Mouse (Mus musculus) retina, postnatal 1 day (tissue): Measurements from ENCODE around the gene Arpc4.

ENCODE experiments used
- DNase-seq: peaks from one replicate; pipeline ENCODE4 v3.0.0-alpha.2; 2012

Gene Arpc4

DNA sequence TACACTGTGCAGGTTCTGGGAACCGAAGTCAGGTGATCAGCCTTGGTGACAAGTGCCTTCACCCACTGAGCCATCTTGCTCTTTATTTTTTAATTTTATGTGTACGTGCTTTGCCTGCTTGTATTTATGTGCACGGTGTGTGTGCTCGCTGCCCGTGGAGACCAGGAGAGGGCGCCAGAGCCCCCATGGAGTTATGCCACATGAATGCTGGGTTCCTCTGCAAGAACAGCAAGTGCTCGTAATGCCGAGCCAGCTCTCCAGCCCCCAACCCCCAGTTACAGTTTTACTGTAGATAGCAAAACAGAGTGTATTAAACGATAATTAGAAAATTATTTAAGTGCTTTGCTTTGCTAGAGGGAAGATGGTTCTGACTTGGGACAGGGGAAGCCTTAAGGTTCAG lies 28.8 kb downstream of the Arpc4 start:
- peak; percentile 22 for DNase-seq

DNA sequence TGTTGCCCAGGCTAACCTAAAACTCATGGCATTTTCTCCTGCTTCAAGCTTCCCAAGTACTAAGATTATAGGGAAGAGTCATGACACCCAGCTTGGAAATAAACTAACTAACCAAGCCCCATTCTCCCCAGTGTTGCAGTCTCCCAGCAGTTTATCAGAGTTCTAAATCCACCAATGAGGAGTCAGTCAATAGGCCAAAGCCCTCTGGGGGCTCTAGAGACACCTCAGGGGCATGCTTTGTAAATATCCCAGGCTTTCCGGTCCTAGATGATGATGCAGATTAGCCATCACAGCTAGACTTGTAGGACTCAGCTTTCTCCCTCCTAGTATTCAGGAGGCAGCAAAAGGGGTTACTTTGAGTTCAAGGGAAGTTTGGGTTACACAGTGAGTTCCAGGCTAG lies 32.1 kb downstream of the Arpc4 start:
- DNase-seq = no peak

DNA sequence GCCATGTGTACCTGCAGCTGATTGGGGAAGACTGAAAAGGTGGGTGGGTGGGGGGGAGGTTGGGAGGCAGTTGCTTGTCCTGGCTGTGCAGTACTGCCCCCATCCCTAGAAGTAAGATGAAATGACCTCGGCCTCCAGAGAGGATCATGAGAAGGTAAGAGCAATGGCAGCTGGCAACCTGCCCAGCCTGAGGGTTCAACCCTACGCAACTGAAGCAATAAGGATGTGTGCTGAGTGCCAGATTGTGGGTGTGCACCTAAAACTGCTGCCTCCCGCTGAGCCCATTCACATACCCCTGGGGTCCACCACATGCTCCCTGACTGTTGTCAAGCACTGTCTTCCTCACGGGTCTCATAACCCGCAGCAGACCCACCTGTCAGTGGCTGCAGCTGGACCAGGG lies 38.5 kb downstream of the Arpc4 start:
- DNase-seq = no peak

DNA sequence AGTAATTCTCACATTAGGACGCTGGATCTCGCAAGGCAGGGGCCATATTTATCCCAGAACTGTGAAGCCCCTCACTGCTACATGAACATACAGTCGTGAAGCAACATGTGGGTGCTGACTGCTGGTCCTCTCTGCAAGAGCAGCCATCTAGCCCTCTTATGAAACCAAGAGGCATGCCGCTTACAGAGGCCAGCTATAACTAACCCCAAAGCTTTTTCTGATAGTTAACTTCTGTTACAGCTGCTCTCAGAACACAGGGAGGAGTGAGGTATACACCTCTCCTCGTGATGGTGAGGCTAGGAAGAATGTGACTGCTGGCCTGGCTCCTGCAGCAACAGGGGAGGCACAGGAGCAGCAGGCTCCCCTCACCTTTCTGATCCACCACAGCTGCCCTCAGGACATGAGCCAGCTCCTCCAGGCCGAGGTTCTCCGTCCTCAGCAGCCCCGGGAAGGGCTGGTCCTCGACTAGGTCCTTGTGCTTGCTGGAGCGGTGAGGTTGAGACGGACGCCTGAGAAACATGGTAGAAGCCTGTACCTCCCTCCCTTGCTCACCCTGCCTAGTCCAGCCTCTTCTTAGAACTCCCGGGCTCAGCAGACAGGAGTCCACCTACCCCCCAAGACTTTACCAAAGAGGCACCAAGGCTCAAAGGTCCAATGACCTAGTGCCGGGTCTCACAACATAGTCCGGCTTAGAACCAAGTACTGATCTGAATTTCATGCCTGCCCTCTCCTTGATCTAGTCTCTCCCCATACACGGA lies 40.7 kb downstream of the Arpc4 start:
- DNase-seq = no peak

DNA sequence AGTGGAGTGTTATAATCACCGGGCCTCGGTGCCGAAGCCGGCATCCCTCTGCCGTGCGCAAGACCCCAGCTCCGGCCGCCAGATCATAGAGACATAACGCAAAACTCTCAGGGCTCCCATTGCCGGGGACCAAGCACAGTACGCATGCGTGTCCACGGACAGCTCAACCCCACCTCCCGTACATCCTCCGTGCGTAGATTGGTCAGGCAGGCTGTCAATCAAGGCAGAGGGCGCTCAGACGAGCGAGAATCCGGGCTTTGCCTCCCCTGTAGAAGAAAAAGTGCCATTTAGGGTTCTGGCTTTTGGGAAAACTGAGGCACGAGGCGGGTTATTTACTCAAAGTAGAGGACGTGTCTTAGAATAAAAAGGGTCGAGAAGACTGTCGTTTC lies 41.3 kb downstream of the Arpc4 start, which contains the start of gene Rpusd3:
TSS of gene Rpusd3 (minus strand) at position 142 of the 389 bp plus-strand sequence.
- peak; percentile 99 for DNase-seq

DNA sequence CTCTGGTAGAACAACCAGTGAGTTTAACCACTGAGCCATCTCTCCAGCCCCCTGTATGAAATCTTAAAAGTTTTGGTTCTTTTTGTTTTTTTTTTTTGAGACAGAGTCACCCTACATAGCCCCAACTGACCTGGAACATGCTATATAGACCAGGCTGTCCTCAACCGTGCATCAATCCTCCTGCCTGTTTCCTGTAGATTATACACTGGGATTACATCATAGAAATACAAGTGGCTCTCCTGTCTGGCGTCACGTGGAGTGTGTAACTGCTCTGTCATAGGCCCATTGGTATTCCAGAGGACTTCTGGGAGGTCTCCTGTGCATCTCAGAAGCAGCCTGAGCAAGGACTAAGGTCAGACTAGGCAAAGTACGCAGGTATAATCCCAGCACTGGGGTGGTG lies 45.1 kb downstream of the Arpc4 start:
- no peak for DNase-seq

DNA sequence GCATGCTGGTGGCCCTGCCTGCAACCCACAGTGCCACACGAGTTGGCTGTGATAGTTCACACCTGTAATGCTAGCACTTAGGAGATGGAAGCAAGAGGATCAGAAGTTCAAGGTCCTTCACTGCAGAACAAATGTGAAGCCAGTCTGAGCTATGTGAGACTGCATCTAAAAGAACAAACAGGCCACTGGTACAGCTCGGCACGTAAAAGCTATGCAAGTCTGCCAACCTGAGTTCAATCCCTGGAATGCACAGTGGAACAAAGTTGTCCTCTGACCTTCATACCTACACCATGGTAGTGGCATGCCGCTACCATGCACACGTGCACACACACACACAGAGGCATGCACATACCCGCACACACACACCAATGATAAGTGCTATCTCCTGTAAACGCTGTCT lies 46.3 kb downstream of the Arpc4 start:
- DNase-seq = no peak

DNA sequence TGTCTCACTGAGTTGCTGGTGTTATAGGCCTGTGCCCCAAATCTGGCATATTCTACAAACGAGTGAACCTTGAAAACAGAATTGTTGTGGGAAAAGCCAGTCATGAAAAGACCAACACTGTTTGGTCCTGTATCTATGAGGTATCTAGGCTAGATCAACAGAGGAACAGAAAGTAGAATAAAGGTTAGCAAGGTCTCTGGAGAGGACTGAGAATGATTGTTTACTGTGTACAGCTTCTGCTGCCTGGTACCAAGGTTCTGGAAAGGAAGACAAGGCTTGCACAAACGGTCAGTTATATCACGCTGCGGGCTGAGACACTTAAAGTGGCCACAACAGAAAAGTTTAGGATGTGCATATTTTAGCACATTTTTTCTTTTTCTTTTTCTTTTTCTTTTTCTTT lies 48.8 kb downstream of the Arpc4 start:
- no peak for DNase-seq

DNA sequence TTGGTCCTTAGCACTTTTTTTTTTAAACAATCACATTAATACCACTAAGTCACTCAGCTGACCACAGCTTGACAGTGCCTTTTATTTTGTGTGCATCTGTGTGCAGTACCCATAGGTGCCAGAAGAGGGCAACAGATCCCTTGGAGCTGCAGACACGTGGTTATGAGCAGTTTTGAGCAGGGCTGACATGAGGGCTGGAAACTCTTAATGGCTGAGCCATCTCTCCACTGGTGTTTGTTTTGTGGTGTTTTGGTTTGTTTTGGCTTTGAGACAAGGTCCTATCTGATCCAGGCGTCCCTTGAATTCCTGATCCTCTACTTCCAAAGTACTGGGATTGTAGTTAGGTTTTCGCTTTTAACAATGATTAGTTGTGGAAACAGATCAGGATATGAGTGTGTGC lies 49.5 kb downstream of the Arpc4 start:
- peak; percentile 74 for DNase-seq

DNA sequence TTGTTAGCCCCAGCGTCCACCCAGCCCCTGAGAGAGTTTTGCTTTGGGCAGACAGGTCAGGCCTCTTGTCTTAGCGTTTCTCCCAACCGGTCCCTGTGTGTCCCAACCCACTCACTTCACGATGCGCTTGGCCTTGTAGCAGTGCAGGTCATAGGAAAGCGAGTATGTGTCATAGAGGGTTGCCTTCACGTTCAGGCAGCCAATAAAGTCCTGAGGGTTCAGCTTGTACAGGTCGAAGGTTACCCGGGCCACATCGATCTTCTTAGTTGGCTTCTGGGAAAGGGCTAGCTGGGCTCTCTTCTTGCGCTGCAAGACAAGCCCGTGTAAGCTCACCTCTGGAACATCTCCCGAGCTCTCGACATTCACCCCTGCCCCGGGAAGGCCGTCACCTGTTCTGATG lies 50.1 kb downstream of the Arpc4 start:
- DNase-seq = no peak

DNA sequence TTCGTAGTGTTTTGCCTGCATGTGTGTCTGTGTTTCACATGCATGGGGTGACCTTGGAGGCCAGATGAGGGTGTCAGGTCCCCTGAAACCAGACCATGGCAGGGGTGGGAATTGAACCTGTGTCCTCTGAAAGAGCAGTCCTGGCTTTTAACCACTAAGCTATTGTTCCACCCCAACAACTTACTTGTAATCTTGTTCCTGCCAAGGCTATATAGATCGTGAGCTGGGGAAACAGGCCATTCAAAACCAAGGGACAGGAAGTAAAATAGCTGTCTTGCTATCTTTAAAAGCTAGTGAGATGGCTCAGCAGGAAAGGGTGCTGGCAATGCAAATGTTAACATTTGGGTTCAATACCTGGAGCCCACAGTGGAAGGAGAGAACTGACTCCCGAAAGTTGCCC lies 52.0 kb downstream of the Arpc4 start:
- no peak for DNase-seq

DNA sequence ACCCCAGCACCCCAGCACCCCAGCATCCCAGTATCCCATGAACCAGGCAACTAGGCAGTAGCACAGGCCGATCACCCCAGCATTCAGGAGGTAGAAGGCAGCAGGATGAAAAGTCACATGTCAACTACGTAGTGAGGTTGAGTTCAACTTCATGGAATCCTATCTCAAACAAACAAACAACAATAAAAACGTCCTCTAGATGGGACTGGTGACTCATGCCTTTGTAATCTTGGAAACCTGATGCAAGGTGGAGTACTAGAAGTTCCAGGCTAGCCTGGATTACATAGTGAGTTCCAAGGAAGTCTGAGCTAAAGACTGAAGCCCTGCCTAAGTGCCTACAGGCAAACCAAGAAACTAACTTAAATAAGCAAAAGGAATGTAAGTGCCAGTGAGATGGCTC lies 52.9 kb downstream of the Arpc4 start:
- DNase-seq = no peak

DNA sequence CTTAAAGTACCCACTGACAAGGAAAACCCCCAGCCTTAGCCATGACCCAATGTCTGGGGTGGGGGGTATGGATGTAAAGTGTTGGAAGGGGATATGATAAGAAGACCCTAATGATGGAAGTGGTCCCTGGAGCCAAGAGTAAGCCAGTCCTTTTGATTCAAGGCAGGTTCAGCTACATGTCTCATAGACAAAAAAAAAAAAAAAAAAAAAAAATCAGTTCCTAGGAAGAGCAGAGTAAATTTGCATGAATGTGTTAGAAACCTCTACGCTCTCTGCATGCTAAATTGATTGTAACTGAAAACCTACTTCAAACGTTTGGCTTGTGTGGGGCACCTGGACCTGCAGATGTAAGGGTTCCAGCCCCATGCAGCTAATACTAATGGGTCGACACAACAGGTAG lies 53.9 kb downstream of the Arpc4 start:
- no peak for DNase-seq

DNA sequence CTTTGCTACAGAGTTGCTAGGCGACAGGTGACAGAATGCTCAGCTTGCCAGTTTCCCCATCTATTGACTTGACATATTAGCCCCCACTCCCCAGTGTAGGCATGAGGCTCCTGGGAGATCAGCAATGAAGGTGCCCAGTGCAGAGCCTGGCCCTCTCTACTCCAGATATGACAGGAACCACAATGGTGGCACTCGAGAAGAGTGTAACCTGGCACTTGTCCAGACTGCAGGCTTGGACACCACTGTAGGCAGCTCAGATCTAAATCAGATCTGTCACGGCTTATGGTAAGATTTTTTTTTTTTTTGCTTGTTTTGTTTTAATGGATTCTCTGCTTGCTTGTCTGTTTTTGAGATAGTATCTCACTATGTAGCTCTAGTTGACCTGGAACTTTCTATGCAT lies 55.7 kb downstream of the Arpc4 start:
- no peak for DNase-seq

DNA sequence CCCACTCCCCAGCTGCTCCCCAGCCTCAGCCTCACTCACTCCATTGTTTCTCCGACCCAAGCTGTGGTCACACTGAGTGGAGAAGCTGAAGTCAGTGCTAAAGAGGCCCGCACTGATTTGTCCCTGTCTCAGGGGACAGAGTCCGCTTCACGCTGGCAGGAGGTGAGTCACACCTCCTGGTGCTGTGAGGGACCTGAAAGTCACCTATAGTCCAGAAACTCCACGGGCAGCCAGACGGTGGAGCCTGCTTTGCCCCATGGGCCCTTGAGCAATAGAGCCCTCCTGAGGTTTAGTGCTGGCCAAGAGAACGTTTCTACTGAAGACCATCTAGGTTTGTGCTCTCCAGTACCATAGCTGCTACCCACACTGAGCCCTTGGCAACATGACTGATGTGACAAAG lies 56.8 kb downstream of the Arpc4 start:
- no peak for DNase-seq

DNA sequence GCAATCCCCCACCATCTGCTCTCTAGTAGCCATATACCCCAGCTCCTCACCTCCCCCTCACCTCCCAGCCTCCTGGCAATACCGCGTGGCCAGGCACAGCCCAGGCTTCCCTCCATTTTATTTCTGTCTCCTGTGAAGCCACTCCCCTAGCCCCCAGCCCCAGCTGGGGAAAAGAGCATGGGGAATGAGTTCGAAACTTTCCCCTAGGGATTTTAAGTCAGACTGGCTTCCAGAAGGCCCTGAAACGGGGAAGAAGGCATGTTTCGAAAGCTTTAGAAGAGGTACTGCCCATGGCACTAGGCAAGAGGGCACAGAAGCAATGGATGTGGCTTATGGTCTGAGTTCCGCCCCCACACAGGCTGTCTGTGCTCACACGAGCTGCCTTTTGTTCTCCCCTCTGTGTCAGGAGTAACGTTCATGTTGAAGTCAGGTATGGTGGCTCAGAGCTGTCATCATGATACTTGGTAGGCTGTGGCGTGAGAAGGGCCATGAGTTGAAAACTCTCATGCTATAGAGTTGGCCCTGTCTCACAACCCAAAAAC lies 57.8 kb downstream of the Arpc4 start, which contains the start of gene Cidec:
TSS of gene Cidec (minus strand) at position 97 of the 542 bp plus-strand sequence.
- no peak for DNase-seq

DNA sequence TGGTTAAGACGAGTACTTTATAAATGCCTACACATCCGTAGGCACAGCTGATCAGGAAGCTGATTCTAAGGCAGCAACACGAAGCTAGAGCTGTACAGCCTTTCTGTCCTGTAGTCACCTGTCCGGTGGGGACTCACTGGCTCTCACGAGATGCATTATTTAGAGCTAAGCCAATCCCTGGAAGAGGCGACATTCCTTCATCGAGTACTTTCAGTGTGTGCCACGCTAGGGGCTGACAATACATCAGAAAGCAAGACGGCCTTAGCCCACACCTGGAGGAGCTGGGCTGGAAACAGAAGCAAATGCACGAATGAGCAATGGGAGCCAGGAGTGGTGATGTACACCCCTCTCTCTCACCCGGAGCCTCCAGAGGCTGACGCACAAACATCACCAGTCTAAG lies 59.2 kb downstream of the Arpc4 start:
- no peak for DNase-seq

DNA sequence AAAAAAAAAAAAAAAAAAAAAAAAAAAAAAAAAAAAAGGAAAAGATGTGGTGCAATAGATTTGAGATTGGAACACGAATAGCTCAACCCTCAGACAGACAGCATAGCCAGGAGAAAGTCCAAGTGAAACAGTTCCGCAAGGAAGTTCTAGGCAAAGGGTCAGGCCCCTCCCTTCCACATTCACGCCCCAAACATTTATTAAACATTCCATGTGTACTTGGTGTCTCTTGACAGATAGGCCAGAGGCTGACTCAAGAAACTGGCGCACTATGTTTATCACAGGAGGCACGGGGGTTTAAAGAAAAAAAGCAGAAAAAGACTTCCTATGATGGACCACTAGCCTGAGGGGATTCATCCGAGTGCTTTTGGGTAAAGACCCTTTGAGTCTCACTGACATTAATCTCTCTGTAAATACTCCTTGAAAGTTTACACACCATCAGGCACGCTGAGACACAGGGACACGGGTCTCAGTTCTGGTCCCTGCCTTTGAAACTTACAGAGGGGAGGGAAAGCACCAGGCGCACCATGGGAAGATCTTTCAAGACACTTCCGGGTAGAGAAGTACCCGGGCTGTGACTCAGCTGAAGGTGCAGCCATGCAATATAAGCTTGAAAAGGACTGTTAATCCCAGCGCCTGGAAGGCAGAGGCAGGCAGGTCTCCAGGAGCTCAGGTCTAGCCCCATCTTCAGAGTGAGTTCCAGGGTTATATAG lies 61.0 kb downstream of the Arpc4 start:
- no peak for DNase-seq
